In the genomic region with DNA sequence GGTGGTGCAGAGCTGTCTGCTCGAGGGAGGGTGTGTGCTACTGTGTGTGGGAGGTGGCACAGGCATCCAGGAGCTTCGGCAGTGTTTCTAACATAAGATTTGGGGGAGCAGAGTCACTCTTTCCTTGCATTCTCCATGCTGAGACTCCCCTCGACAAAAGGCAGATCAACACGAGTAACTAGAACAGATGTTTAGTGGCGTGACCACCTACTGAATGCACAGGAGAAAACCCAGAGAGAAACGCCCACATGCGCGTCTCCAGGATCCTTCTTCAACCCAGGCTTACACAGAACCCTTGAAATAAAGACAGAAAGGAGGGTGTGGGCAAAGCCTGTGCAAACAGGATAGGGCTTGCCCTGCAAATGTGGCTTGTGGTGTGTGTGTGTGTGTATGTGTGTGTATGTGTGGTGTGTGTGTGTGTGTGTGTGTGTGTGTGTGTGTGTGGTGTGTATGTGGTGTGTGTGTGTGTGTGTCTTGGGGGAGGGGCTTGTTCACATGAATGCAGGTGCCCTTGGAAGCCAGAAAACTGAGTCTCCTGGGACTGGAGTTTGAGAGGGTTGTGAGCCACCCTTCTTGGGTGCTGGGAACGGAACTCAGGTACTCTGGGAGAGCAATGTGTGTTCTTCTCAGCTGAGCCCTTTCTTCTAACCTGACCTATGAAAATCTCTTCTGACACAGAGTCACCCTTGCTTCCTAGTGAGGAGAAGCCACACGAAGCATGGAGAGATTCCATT, we compare ENCODE assay signal across 13 mouse cellular contexts. TPM values are rescaled to one million over a fixed set of nuclear protein-coding genes. Genes with fewer than 3 reads are reported as not detected.
DNase-seq lines count a peak whose midpoint lies in the region; ATAC-seq and TF ChIP-seq lines count a peak whose summit lies in the region.
"Had no signal": no experiment of that assay in that cellular context is flagged by ENCODE, and none has a peak within 500 bp of the region (broad histone marks: within the 10 kb centered on the region; RNA-seq: fewer than 3 reads in every experiment).

No protein-coding gene starts in this region.

- 53% methylated on average over 10 of the region's 10 CpGs for WGBS in spleen, adult 2 months
- 51% methylated on average over 10 of the region's 10 CpGs for WGBS in olfactory bulb, adult 2 months
- WGBS in intestine, embryonic 16.5 days: 69% methylated on average over 10 of the region's 10 CpGs

- H3K36me3 ChIP-seq in spleen, adult 2 months (ENCODE audit: control insufficient read depth, insufficient read depth, low read length): no peaks in the 10 kb centered on the region
- H3K36me3 ChIP-seq in intestine, embryonic 16.5 days (ENCODE audit: control insufficient read depth, insufficient read depth, low read length): no peaks in the 10 kb centered on the region

- no peak for TF ChIP-seq POLR2A in spleen, adult 2 months (IDR thresholded peaks at IDR 0.05; ENCODE audit: low read depth, low read length)
- TF ChIP-seq POLR2A in olfactory bulb, adult 2 months (IDR thresholded peaks at IDR 0.05; ENCODE audit: insufficient read depth, low read depth, low read length): no peak

- no peak for ATAC-seq in intestine, embryonic 16.5 days

- no peak overlapping the region for H3K4me3 ChIP-seq in gastrocnemius, adult 2 months
- H3K4me3 ChIP-seq in spleen, adult 2 months (ENCODE audit: extremely low read depth, insufficient read depth, insufficient read length): no peak overlapping the region
- H3K4me3 ChIP-seq in olfactory bulb, adult 2 months (ENCODE audit: insufficient read depth, low read depth, low read length): no peak overlapping the region
- H3K4me3 ChIP-seq in intestine, embryonic 16.5 days (ENCODE audit: low read length): no peak overlapping the region

- peaks cover 7% of the 10 kb centered on the region; the same call in 1 of the 2 replicates for H3K4me1 ChIP-seq in spleen, adult 2 months (ENCODE audit: control insufficient read depth, insufficient read depth, insufficient read length)
- peaks cover 44% of the 10 kb centered on the region for H3K4me1 ChIP-seq in olfactory bulb, adult 2 months (ENCODE audit: control insufficient read depth, insufficient read depth, low read length)
- 0 out of 2 replicates have a peak, but pooled peaks cover 3% of the 10 kb centered on the region for H3K4me1 ChIP-seq in intestine, embryonic 16.5 days (ENCODE audit: control insufficient read depth, insufficient read depth, low read length)

- H3K27ac ChIP-seq in gastrocnemius, adult 2 months: peak overlapping the region; percentile 86; the same call in 1 of the 2 replicates
- peak overlapping the region; percentile 63 for H3K27ac ChIP-seq in spleen, adult 2 months (ENCODE audit: insufficient read depth, low read length)
- H3K27ac ChIP-seq in olfactory bulb, adult 2 months (ENCODE audit: insufficient read depth, low read depth, low read length): peak overlapping the region; percentile 72
- no peak overlapping the region for H3K27ac ChIP-seq in intestine, embryonic 16.5 days (ENCODE audit: low read length)

- H3K9ac ChIP-seq in intestine, embryonic 16.5 days (ENCODE audit: low read depth, low read length): no peak overlapping the region
- H3K9ac ChIP-seq: lung, embryonic 14.5 days had no signal

- intact Hi-C loops in gastrocnemius, adult 2 months (cut with DNase I): loop anchor here (10.0 kb wide), 1 partner anchor 234 kb away; a partner anchor contains a TSS
- intact Hi-C loops in gastrocnemius, postnatal 14 days (cut with DNase I; ENCODE audit: low total_unique reads): no loop called here

- no peaks in the 10 kb centered on the region for H3K9me3 ChIP-seq in intestine, embryonic 16.5 days (ENCODE audit: control insufficient read depth, low read length)

- no peak for DNase-seq in gastrocnemius, adult 2 months
- DNase-seq in gastrocnemius, postnatal 14 days: no peak
- no peak for DNase-seq in spleen, adult 2 months (ENCODE audit: low read depth in 1 of 2, low spot score in 2 of 2)
- DNase-seq in spleen, adult 12 weeks (ENCODE audit: low spot score): no peak
- DNase-seq in thymus, postnatal 4 days: peak; percentile 53
- DNase-seq in lung, postnatal 10 days: no peak
- DNase-seq: adrenal gland, postnatal 10 days; cerebellum, adult 18-20 months; heart, postnatal 4 days had no signal

- no peak overlapping the region for H3K4me2 ChIP-seq in intestine, embryonic 16.5 days (ENCODE audit: low read depth, low read length)
- H3K4me2 ChIP-seq: lung, embryonic 14.5 days had no signal

- no peak for TF ChIP-seq CTCF in gastrocnemius, adult 2 months (IDR thresholded peaks at IDR 0.05)
- TF ChIP-seq CTCF in spleen, adult 2 months (IDR thresholded peaks at IDR 0.05; ENCODE audit: extremely low read depth, insufficient read depth, insufficient read length, insufficient replicate concordance): no peak
- no peak for TF ChIP-seq CTCF in olfactory bulb, adult 2 months (IDR thresholded peaks at IDR 0.05; ENCODE audit: insufficient read depth, low read depth, low read length)

- no peaks in the 10 kb centered on the region for H3K27me3 ChIP-seq in spleen, adult 2 months (ENCODE audit: control insufficient read depth, insufficient read depth, low read length)
- no peaks in the 10 kb centered on the region for H3K27me3 ChIP-seq in intestine, embryonic 16.5 days (replicated peaks; ENCODE audit: control insufficient read depth, insufficient read depth, low read length)

RNA-seq across cellular contexts. Expression of a gene that starts 7.3 kb away (rescaled TPM):
- under 1 TPM; 0.48 to 0.59 TPM for total RNA-seq in gastrocnemius, adult 2 months (2021)
- total RNA-seq in gastrocnemius, postnatal 14 days (2021): under 1 TPM; 0.51 to 0.78 TPM
- polyA plus RNA-seq in spleen, adult 2 months (2012; rRNA removed): 0.34 and 0.97 TPM in 2 replicates
- polyA plus RNA-seq in olfactory bulb, adult 2 months (2012; ENCODE audit: insufficient read depth, insufficient read length, low replicate concordance, missing spikeins): not detected in 2 replicates
- not detected in 2 replicates for polyA plus RNA-seq in intestine, embryonic 16.5 days (2015; fragmentation: Nextera tagmentation; extraction: Ambion mirVana)
- total RNA-seq: heart, postnatal 4 days; monocyte, adult 5-6 weeks had no signal
- polyA plus RNA-seq: lung, embryonic 14.5 days had no signal
